Mouse (Mus musculus): ENCODE results near the gene As3mt. TPM values are rescaled to one million over a fixed set of nuclear protein-coding genes. Genes with fewer than 3 reads are reported as not detected.

Gene As3mt
- polyA plus RNA-seq, 1 experiment from 2014 or later, result 31.1 TPM

DNA sequence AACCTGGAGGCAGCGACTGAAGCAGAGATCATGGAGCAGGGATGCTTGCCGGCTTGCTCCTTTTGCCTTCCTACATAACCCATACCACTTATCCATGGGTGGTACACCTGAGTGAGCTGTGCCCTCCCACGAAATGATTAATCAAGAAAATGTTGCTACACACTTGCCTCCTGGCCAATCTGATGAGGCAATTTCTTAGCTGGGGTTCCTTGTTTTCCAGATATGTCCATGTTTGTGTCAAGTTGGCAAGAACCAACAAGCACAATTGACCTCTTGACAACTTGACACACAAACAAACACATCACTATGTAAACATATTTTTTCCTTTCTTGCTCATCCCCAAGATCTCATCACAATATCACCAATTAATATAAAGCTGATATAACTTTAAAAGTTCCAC, 31.6 kb upstream of the As3mt start:
- 89% methylated on average over 3 of the region's 3 CpGs for WGBS
- H3K9me3 ChIP-seq (replicated peaks), result no peaks in the 10 kb centered on the region
- H3K9ac ChIP-seq, result no peak overlapping the region
- H3K27me3 ChIP-seq, result no peaks in the 10 kb centered on the region
- no peak overlapping the region for H3K27ac ChIP-seq
- H3K4me2 ChIP-seq (replicated peaks), result no peak overlapping the region
- H3K36me3 ChIP-seq, result no peaks in the 10 kb centered on the region
- 0 out of 2 replicates have a peak, but pooled peaks cover 3% of the 10 kb centered on the region for H3K4me1 ChIP-seq
- no peak overlapping the region for H3K4me3 ChIP-seq
- ATAC-seq (ENCODE audit: low FRiP score), result no peak

DNA sequence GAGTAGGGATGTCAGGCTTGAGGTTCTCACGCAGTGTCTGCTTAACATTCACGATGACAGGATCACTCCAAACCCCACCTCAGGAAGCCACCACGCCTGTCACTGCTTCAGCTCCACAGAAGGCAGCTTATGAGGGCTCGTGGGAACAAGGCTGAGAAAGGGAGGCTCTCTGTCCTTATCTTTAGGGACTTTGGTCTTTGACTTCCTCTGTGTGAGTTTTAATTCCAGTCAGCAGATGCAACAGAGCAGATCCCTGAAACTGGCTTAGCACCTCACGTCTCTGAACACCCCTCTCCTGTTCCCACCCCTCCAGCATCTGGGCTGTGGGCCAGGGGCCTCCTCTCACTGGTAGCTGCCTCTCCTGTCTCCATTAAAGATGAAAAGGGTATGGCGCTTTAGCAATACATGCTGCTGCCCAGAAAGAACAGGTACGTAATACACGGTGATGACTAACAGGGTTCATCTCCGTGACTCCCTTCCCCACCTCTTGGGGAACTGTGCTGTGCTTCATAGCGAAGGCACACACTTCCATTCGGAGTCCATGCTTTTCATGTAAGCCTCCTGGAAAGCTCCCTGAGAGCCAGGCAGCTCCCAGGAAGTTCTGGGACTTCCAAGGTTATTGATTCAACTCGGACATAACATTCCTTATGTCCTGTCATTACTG, 27.4 kb upstream of the As3mt start:
- no peaks in the 10 kb centered on the region for H3K36me3 ChIP-seq
- no peak overlapping the region for H3K4me2 ChIP-seq (replicated peaks)
- H3K9ac ChIP-seq, result no peak overlapping the region
- no peaks in the 10 kb centered on the region for H3K27me3 ChIP-seq
- no peaks in the 10 kb centered on the region for H3K4me1 ChIP-seq
- ATAC-seq (ENCODE audit: low FRiP score), result no peak
- no peak overlapping the region for H3K27ac ChIP-seq
- H3K9me3 ChIP-seq (replicated peaks), result no peaks in the 10 kb centered on the region
- WGBS, result 75% methylated on average over 12 of the region's 12 CpGs
- no peak overlapping the region for H3K4me3 ChIP-seq

DNA sequence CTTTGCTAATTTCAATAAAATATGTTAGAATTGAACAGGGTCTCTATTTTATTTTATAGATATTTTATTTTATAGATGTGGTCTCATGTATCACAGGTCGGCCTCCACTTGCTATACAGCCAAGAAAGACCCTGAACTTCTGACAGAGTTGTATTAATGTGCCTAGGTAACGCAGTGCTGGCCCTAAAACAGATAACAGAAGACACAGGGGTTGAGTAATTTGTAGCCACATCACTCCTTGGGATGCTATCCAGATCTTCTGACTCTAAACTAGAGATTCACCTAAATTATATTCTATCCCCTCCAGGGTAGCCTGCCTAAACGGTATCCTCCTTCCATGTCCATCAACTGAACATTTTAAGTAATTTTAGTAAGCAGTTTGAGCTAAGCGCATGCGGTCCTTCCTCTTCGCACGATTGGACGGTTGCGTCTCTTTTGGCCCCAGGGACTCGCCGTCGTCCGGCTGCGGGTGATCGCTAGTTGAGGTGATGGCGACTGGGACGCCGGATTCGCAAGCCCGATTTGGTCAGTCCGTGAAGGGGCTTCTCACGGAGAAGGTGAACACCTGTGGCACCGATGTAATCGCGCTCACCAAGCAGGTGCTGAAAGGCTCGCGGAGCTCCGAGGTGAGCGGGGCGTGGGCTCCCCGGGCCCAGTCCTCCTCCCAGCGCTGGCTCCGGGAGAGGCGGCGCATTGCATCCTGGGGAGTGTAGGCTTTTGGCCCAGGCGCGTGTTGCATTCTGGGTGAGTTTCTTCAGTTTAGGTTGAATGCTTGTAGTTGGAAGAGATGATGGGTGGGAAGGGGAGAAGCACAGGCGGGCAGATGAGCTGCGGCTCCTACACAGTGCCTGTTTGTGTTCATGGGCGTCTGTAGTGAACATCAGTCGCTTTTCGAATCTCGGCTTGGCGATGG, 17.5 kb upstream of the As3mt start, which contains the start of gene Borcs7:
Gene Borcs7 (plus strand): TSS at position 447 of the 913 bp plus-strand sequence.
- ATAC-seq (ENCODE audit: low FRiP score), result peak; percentile 94
- Histone ChIP-seq H3K27ac (peak within 1 kb of the TSS; percentile 60), H3K27me3 (no peaks in the 10 kb centered on the region), H3K36me3 (no peaks in the 10 kb centered on the region), H3K4me1 (peaks cover 10% of the 10 kb centered on the region), H3K4me2 (replicated peaks) (peak within 1 kb of the TSS; percentile 55), H3K9ac (peak within 1 kb of the TSS; percentile 64), H3K9me3 (replicated peaks) (no peaks in the 10 kb centered on the region), H3K4me3 (peak within 1 kb of the TSS; percentile 49)
- WGBS, result 2% methylated on average over 44 of the region's 44 CpGs

DNA sequence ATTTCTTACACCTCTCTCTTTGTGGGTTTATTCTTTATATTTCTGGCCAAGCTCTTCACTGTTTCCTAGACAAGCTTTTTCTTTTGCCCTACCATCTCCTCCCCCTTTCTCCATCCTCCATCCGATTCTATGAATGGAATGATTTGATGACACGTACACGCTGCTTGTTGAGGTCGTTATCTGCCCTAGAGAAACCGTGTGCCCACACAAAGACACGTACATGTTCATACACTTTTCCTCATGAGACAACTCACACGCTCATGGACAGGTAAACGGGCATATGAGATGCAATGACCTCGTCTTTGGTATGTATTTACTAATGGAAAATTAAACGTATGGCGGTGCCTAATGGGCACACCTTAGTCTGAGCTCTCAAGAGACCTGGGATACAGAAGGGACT, 16.9 kb upstream of the As3mt start:
- H3K27ac ChIP-seq, result peak overlapping the region; percentile 60
- H3K36me3 ChIP-seq, result no peaks in the 10 kb centered on the region
- no peaks in the 10 kb centered on the region for H3K9me3 ChIP-seq (replicated peaks)
- whole genome bisulfite sequencing, result 78% methylated on average over 11 of the region's 11 CpGs
- peak; percentile 26 for ATAC-seq (ENCODE audit: low FRiP score)
- H3K4me3 ChIP-seq, result peak overlapping the region; percentile 49
- H3K4me1 ChIP-seq, result peaks cover 10% of the 10 kb centered on the region
- H3K9ac ChIP-seq, result peak overlapping the region; percentile 64
- peak overlapping the region; percentile 55 for H3K4me2 ChIP-seq (replicated peaks)
- H3K27me3 ChIP-seq, result no peaks in the 10 kb centered on the region

DNA sequence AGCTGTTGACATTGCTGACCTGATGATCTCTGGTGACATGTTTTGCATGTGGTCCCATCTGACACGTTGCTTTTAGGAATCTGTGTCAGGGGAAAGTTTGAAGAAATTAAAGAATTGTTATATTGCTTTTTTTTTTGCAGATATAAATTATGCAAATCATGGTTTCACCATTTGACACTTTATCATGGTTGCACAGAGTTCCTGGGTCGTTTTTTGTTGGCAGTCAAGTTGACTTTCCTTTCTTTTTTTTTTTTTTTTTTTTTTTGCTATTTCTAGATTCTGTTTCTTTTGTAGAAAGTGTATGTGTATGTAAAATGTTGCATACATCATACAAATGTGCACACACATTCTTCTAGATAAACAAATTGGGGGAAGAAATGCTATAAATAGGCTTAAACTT, 16.2 kb upstream of the As3mt start:
- Histone ChIP-seq H3K27ac (no peak overlapping the region), H3K9me3 (replicated peaks) (no peaks in the 10 kb centered on the region), H3K36me3 (no peaks in the 10 kb centered on the region), H3K4me2 (replicated peaks) (no peak overlapping the region), H3K9ac (no peak overlapping the region), H3K27me3 (no peaks in the 10 kb centered on the region), H3K4me1 (peaks cover 10% of the 10 kb centered on the region), H3K4me3 (no peak overlapping the region)
- no peak for ATAC-seq (ENCODE audit: low FRiP score)
- 83% methylated on average over 2 of the region's 2 CpGs for WGBS

DNA sequence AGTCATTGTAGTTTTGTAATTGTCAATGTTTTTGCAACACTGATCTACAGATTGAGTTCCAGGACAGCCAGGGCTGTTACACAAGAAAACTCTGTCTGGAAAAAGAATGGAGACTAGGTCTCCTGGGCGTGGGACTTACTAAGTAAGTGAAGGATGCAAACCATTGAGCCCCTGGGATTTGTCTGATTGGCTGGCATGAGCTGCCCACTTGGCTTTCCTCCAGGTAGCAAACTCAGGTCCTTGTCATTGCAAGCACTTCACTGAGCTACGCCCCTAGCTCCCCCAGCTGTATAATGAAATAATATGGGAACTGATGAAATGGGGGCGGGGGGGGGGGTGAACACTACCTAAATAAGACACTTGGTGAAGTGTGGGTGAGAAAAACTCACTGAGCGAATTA, 14.1 kb upstream of the As3mt start:
- Histone ChIP-seq H3K9me3 (replicated peaks) (no peaks in the 10 kb centered on the region), H3K9ac (no peak overlapping the region), H3K36me3 (no peaks in the 10 kb centered on the region), H3K4me1 (peaks cover 10% of the 10 kb centered on the region), H3K4me3 (no peak overlapping the region), H3K27me3 (no peaks in the 10 kb centered on the region), H3K4me2 (replicated peaks) (no peak overlapping the region), H3K27ac (no peak overlapping the region)
- ATAC-seq (ENCODE audit: low FRiP score), result no peak
- 90% methylated on average over 4 of the region's 4 CpGs for WGBS

DNA sequence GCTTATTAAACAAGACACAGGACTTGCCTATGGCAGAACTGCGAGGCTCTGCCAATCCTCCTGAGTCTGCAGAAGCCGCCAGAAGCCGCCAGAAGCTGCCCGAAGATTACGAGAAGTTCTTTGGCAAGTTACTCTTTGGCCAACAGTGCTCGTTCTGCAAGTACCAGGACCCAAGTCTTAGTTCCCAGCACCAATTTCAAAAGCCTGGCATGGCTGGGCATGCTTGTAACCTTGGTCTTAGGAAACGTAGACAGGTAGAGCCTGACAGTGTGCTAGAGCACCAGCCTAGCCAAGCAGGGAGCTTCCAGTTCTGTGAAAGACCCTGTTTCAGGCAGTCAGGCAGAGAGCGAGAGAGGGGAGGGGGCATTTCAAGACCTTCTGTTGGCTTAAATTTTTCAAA, 10.8 kb upstream of the As3mt start:
- WGBS, result 93% methylated on average over 8 of the region's 8 CpGs
- ATAC-seq (ENCODE audit: low FRiP score), result no peak
- no peaks in the 10 kb centered on the region for H3K4me1 ChIP-seq

DNA sequence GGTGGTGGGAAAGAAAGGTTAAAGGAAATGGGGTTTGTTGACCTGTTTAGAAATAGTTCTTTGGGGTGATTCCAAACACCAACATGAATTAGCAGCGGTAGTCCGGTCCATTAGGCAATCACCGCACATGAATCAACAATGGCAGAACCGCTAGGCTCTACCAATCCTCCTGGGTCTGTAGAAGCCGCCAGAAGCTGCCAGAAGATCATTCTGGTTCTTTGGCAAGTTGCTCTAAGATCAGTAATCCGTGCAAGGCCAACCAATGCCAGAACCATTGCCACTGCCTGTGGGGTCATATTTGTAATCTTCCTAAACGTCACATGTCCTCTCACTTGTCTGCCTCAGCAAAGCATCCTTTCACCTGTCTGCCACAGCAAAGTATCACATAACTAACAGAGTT, 10.3 kb upstream of the As3mt start:
- WGBS, result 90% methylated on average over 7 of the region's 7 CpGs
- Histone ChIP-seq H3K27ac (no peak overlapping the region), H3K27me3 (no peaks in the 10 kb centered on the region), H3K36me3 (peaks cover 7% of the 10 kb centered on the region), H3K4me1 (no peaks in the 10 kb centered on the region), H3K4me3 (no peak overlapping the region), H3K9me3 (replicated peaks) (no peaks in the 10 kb centered on the region), H3K9ac (no peak overlapping the region), H3K4me2 (replicated peaks) (no peak overlapping the region)
- ATAC-seq (ENCODE audit: low FRiP score), result no peak

More for the DNA sequence above, 10.8 kb upstream of the As3mt start:
- peaks cover 4% of the 10 kb centered on the region; the same call in 1 of the 2 replicates for H3K36me3 ChIP-seq
- no peak overlapping the region for H3K9ac ChIP-seq
- no peak overlapping the region for H3K4me2 ChIP-seq (replicated peaks)
- H3K4me3 ChIP-seq, result no peak overlapping the region
- no peaks in the 10 kb centered on the region for H3K27me3 ChIP-seq
- H3K27ac ChIP-seq, result no peak overlapping the region
- no peaks in the 10 kb centered on the region for H3K9me3 ChIP-seq (replicated peaks)

DNA sequence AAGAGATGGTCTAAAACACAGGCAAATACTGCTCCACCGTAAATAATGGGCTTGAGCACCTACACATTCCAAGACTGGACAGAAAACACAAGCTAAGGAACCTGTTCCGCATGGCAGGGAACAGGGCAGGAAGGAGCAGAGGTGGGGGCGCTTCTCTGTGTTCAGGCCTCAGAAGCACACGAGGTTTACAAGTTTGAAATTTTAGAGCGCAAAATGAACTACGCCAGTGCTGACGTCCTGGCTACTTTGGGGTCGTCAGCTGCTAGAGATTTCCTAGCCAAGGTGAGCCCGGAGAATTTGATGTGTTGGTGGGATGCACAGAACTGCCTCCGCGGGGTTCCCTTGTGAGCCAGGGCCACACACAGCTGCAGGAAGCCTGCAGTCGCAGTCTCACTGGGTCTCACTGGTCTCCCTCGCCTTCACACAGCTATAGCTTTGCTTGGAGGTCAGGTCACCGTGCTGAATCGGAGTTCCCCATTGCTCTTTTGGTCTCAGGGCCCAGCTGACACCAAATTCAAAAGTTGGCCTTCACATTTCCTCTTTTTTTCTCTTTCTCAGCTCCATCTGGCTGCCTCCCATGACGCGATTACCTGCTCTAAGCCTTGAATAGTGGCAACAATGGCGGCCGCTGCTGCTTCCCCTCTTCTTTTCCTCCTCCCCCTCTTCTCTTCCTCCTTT, 9.3 kb upstream of the As3mt start:
- no peak overlapping the region for H3K4me2 ChIP-seq (replicated peaks)
- ATAC-seq (ENCODE audit: low FRiP score), result no peak
- H3K9ac ChIP-seq, result no peak overlapping the region
- H3K36me3 ChIP-seq, result peaks cover 7% of the 10 kb centered on the region
- no peaks in the 10 kb centered on the region for H3K4me1 ChIP-seq
- H3K4me3 ChIP-seq, result no peak overlapping the region
- WGBS, result 47% methylated on average over 19 of the region's 19 CpGs
- no peak overlapping the region for H3K27ac ChIP-seq
- H3K9me3 ChIP-seq (replicated peaks), result no peaks in the 10 kb centered on the region
- H3K27me3 ChIP-seq, result no peaks in the 10 kb centered on the region

DNA sequence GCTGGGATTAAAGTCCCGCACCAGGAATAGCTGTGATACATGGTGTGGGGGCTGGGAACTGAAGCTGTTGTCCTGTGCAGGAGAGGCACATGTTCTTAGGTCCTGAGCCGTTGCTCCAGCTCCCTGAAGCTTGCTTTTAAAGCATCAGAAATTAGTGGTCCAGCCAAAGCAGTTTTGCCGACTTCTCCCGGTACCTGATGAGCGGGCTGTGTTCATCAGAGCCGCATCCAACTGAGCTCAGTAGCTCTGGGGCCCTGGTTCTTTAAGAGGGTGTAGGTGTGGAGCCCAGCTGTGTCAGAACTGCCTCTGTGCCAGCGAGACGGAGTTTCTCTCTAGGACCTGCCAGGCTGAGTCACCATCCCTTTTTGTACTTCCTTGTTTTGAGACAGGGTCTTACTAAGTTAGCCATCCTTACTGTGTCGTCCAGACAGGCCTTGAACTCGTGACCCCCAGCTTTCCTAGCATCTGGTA, 8.2 kb upstream of the As3mt start:
- no peak for ATAC-seq (ENCODE audit: low FRiP score)
- H3K9ac ChIP-seq, result no peak overlapping the region
- 74% methylated on average over 10 of the region's 10 CpGs for WGBS

DNA sequence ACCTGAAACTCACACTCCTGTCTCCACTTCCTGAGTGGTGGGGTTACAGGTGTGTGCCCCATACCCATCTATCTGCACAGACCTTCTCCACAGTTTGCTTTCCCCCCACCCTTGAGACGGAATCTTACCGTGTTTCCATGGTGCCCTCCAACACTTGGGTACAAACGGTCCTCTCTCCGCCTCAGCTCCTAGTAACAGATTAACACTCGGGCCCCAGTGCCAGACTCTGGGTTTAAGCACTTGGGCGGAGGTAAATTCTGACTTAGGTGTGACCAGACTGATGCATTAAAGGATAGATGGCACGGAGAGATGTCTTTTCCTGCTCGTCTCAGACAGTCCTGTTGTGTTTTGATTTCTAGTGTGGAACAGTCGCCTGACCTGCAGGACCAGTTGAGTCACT, 6.1 kb upstream of the As3mt start:
- H3K27me3 ChIP-seq, result no peaks in the 10 kb centered on the region
- no peaks in the 10 kb centered on the region for H3K9me3 ChIP-seq (replicated peaks)
- no peak overlapping the region for H3K4me2 ChIP-seq (replicated peaks)
- WGBS, result 88% methylated on average over 9 of the region's 9 CpGs
- no peak overlapping the region for H3K27ac ChIP-seq
- no peak for ATAC-seq (ENCODE audit: low FRiP score)
- peaks cover 7% of the 10 kb centered on the region for H3K36me3 ChIP-seq
- H3K4me1 ChIP-seq, result no peaks in the 10 kb centered on the region
- H3K9ac ChIP-seq, result no peak overlapping the region
- H3K4me3 ChIP-seq, result no peak overlapping the region

More for the DNA sequence above, 8.2 kb upstream of the As3mt start:
- H3K4me2 ChIP-seq (replicated peaks), result no peak overlapping the region
- no peaks in the 10 kb centered on the region for H3K27me3 ChIP-seq
- peaks cover 7% of the 10 kb centered on the region for H3K36me3 ChIP-seq
- no peaks in the 10 kb centered on the region for H3K9me3 ChIP-seq (replicated peaks)
- H3K4me1 ChIP-seq, result no peaks in the 10 kb centered on the region
- H3K4me3 ChIP-seq, result no peak overlapping the region
- no peak overlapping the region for H3K27ac ChIP-seq
